Mouse (Mus musculus) stomach, postnatal 0 days (tissue): Measurements from ENCODE around the gene Timm8a2.

Experiments
- CTCF ChIP-seq: IDR thresholded peaks from 2 replicates; pipeline ENCODE4 v1.5.1; 2016; ENCODE audit warnings: antibody characterized with exemption, low read depth, mild to moderate bottlenecking, moderate library complexity
- EP300 ChIP-seq: optimal IDR thresholded peaks from 2 replicates; pipeline ENCODE3; 2016; ENCODE audit warnings: antibody characterized with exemption

DNA sequence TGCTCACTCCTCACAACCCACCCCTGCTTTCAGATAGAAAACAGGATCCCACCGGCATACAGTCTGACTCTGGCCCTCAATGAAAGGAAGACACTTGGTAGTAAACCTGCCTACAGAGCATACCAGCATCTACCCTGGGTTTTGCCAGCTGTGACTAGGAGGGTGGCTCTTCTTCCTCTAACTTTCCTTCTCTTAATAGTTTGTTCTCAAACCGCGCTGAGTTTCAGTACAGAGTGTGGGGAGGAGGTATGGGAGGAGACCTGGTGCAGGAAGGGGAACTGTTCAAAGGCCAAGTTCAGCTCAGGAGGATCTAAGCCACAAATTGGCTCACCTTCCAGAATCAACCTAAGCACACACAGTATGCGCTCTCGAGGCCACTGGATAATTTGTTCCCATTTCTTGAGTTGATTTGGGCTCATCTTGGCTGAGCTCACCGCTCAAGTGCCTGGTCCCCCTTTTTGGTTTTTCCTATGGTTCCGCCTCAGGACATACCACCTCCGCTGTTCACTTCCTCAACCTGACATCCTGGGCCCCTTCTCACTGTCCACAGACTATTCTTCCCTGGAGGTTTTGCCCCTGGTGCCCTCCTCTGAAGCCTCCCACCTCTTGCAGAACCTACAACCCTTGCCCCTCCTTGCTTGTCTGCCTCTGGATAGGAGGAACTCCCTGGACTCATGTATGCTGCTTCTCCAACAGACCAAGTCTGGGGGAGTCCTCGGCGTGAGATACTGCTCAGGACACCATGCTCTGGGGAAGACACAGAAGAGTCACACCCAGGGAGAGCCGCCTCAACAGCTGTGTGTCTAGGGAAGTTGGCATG, 5.3 kb upstream of the Timm8a2 start:
- no peak for TF ChIP-seq EP300
- no peak for TF ChIP-seq CTCF
